Mouse (Mus musculus) bone marrow macrophage, adult 2 months (primary cell): ENCODE data around the gene Sned1.

ENCODE experiments used
- CTCF ChIP-seq: IDR thresholded peaks from 2 replicates; pipeline ENCODE4 v1.5.1; 2012; ENCODE audit warnings: low read depth, mild to moderate bottlenecking, low read length, moderate library complexity
- POLR2A ChIP-seq: IDR thresholded peaks from 2 replicates; pipeline ENCODE4 v1.6.1; 2012; ENCODE audit warnings: mild to moderate bottlenecking, low read depth, low read length, borderline replicate concordance

GRCm38 (mm10) chr1:93290956-93291355 lies 55.3 kb downstream of the Sned1 start:
- no peak for TF ChIP-seq CTCF
- TF ChIP-seq POLR2A: no peak
